Mouse (Mus musculus): ENCODE results near the gene Cul9.

Cul9 gene

DNA sequence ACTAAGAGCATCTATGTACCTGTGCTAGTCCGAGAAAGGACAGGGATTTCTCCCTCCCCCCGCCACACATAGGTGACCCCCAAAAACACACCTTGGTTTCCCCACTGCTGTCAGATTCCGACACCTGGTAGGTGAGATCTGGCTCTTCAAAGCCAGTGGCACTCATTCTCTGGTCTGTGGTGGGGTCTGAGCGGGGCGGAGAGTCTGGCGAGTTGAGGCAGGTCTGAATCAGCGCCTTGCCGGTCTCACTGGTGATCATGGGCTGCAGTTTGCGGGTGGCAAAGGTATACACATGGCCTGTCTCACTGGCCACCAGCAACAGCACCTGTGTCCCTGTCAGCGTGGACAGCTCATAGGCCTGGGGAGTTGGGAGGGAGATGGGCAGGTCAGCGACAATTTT lies 7.3 kb upstream of the Cul9 start:
- DNase-seq (ENCODE audit: low spot score) = no peak

DNA sequence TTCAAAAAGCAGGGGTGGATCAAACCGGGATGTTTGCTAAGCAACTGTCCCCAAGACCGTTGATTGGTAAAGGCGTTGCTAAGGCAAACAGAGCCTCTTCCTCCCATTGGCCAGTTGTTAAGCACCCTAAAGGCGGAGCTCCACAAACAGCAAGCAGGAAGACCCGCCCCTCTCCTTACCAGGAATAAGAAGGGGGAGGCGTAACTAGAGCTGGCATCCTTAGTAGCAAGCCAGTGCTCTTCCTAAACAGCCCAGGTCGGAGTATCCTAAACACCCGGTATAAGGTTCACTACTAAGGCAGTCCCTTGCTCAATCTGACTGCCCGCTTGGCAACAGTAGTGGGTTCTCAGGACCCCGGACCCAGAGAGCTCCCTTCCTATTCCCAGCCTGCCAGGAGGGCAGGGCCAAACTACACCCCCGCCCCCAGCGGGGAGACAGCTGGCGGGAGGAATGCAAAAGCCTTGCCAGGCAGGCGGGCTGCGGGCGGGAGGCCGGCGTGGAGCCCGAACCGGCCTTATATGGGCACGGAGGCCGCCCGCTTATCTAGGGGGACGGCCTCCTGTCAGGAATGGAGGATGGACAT lies 6.7 kb upstream of the Cul9 start:
- DNase-seq (ENCODE audit: low spot score) = peak; percentile 80

DNA sequence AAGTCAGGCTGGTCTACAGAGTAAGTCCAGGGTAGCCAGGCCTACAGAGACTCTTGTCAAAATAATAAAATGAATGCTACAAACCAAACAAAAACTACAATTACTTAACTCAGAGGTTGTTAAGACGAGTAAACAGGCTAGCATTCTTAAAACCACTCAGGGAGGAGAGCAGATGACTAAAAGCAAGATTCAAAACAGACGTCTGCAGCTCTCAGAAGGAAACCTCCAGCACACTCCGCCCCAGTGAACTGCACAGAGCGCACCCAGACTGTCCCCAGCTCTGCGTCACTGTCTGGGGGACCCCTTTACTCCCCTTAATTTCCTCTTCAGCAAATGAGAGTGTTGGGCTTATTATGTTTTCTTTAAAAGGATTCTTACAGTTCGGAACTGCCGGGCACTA lies 6.0 kb upstream of the Cul9 start:
- DNase-seq (ENCODE audit: low spot score) = no peak

DNA sequence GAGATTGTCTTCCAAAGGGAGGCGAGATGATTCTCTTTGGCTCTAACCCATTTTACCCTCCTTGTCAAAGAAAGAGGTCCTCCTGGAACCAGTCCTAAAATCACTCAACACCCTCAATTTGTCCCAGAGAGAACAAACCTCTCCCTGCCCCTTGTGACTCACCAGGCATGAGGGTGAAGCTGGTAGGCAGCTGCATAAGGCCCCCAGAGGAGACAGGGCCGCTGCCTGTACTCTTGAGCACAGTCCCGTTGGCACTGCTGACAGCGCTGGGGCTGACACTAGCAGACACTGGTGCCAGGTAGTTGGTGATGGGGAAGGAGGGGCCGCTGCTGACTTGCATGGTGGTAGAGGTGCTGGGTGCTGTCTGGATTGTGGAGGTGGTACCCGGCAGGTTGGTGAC lies 5.2 kb upstream of the Cul9 start:
- no peak for DNase-seq (ENCODE audit: low spot score)

DNA sequence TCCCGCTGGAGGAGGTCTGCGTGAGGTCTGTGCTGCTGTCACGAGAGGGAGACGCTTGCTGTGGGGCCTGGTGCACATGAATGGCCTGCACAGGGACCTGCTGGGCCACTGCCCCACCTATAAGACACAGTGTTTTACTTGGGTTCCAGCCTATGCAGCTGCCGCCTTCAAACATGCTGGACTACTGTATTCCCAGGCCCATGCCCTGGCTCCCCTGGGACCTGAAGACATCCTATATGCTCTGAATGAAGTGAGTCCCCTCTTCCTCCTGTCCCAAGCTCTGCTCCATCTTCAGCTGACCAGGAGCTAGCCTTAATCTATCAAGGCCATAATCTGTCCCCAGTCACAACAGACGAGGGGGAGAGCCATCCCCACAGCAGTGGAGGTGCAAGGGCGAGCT lies 4.7 kb upstream of the Cul9 start:
- no peak for DNase-seq (ENCODE audit: low spot score)

DNA sequence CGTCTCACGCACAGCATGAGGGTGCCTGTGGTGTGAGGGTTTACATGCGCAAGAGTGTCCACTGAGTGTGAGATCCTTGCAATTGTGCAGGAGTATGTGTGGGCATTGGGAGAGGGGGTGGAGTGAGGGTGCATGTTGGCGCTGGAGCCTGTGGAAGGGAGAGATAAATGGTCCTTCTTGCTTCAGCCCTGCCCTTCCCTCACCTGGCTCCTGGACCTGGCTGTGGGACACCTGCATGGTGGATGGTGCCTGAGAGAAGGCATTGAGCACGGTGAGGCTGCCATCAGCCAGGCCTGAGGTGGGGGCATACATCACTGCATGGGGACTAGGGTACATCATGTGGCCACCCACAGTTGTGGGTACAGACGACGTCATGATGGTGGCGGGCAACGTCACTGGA lies 3.5 kb upstream of the Cul9 start:
- DNase-seq (ENCODE audit: low spot score) = no peak

DNA sequence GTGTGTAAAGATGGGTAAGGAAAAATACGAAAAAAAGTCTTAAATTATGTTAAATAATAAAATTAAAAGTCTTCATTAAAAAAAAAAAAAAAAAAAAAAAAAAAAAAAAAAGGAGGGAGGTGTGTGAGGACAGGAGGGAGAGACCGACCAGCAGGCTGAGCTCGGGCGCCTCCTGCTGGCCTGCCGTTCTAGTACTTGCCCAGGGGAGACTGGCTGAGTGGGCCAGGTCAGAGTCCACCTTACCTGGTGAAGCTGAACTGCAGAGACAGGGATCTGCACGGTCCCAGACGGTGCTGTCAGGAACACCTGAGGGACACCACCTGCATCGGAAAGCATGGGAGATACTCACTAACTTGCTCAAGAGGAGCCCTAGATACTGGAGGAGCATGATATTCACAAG lies 3.0 kb upstream of the Cul9 start:
- DNase-seq (ENCODE audit: low spot score) = no peak

DNA sequence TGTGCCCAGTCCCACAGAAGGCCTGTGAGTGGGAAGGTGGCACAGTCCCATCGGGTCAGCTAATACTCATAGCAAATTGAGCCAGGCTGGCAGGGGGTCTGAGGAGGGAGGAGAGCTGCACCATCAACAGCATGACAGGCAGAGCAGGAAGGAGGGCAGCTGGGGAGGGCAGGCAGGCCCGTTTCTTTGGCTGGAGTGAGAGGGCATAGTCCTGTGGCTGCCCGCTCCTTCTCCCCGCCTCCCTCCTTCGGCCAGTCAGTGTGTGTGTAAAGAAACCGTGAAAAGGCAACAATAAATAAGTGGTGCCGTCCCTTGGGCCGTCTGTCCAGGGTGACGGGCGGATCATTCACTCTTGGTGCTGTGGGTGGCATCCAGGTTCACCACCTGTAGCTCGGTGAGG lies 2.6 kb upstream of the Cul9 start:
- no peak for DNase-seq (ENCODE audit: low spot score)

DNA sequence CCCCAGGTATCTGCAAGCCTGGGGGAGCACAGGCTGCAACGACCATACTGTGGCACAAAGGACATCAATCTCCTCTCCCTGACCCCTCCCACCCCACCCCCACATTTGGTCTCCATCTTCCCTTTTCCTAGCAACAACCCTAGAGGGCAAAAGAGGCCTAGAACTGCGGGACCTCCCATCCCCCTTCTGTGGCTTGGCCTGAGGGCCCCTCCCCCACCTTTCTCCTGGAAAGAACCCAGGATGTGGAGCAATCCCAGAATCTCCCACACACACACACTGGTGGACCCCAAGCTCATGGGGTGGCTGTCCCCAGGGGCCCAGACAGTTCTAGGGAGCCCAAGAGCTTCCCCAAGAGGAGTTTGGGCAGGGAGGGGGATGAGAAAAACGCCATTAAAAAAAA lies 1.7 kb upstream of the Cul9 start:
- no peak for DNase-seq (ENCODE audit: low spot score)

DNA sequence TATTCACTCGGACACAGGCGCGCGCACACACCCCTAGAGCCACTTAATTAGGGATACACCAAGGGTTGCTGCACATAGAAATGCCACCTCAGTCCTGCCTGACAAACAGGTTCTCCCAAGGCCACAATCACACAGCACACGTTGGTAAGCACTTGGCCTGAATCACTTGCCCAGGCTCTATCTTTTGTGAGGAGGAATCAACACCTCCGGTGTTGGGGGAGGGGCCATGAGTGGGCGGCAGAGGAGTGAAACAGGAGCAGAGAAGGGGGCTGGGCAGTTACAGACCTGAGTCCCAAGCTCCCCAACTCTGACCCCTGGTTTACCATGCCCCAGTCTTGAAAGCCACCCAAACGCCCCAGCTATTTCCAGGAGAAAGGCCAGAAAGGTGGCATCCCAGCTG lies 807 bp upstream of the Cul9 start:
- DNase-seq (ENCODE audit: low spot score) = no peak

DNA sequence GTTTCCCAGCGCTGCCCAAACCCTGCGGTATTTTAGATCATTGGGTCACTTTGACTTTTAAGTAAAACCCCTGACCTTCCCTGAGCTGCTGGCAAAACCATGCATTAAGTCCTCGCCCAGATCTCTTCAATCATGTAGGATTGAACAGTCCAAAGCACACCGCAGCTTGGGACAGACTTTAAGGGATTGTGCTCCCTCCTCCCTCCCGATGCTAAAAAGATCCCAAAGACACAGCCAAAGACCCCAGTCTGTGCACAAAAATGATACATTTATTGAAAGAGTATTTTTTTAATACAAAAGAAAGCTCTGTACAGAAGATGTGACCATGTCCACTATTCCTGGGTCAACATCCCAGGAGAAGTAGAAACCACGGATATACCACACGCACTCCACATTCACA lies 403 bp upstream of the Cul9 start:
- no peak for DNase-seq (ENCODE audit: low spot score)

DNA sequence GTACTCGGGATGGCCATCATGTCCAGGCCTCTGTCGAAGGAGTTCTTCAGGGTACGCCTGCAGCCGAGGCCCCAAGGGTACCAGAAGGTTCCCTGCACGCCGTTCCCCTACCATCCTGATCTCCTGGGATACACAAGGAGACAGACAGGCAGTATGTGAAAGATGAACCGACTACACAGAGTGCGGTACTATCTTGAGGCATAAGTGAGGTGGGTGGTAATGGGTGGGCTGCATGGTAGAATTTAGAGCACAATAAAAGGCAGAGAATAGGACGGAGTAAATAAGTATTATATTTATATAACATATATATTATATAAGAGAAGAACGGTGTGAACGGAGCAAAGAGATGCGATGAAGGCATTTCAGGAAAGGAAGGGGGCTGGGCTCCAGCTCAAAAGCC lies 2.5 kb downstream of the Cul9 start:
- DNase-seq (ENCODE audit: low spot score) = no peak

DNA sequence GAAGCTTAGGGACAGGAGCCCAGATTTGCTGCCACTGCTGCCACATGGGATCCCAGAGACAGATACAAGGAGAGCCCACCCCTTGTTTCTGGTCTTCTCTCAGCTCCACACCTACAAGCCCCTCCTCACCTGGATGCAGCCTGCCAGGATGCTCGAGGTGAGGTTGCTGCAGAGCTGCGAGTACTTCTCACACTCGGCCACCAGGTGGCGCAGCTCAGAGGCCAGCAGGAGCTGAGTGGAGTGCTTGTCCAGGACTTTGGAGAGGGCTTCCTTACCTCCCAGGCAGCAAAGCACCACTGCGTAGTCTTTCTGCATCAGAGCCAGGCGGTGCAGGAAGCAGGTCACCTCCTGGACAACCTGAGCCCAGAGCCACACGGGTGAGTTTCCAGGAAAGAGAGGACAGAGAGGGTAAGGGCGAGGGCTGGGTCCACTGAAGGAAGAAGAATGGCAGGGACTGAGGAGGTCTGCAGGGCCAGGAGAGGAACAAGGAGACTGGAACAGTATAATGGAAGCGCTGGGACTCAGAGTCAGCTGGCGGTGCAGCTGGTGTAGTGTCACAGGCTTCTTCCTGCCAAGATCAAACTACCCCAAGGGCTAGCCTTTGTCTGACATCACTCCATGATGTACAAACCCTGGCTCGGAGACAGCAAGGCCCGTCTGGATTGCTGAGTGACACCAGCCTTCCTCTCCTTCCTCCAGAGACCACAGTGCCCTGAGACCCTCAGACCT lies 20.4 kb downstream of the Cul9 start:
- DNase-seq (ENCODE audit: low spot score) = peak; percentile 59

DNA sequence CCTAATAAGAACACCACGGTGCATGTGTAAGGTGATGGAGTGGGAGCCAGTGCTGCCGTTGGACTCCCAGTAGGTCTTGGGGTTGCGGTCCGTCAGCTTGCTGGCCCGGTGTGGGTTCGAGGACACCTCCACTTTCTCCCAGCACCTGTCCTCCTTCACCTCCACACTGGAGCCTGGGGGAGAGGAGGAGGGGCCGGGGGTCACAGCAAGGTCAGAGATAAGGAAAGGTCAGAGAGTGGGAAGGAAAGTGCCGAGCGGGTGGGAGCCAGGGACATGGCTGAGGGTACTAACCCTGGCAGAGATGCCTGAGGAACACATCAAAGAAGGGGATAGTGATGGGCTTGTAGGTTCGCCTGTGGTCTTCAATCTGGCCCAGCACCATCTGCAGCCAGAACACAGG lies 21.1 kb downstream of the Cul9 start:
- no peak for DNase-seq (ENCODE audit: low spot score)

DNA sequence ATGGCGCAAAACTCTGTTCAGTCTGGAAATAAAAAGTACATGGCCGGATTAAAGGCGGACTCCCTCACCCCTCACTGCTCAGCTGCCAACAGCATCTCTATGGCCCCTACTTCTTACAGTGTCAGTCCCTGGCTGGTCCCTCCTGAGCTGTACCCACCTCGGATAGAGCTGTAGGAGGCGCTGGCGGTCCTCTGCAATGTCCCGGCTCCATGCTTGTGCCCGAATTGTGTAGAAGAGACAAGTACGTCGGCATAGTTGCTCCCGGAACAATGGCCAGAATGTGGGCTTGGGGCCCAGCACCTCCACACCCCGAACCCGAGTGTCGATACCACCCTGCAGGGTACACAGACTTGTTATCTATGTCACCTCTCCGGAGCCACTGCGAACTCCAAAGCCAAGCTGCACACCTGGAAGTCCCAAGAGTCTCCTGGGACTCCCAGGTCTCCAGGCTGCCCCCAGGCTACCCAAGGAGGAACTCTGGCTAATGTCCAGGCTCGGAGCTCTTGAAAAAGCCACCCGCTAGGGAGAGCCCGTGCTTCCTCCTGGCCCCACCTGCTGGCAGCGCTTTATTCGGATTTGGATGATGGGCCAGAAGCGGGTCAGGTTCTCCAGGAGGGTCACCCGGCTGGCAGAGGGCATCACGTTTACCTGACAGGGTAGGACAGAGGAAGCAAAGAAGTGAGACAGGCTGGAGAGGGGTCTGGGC lies 24.1 kb downstream of the Cul9 start:
- DNase-seq (ENCODE audit: low spot score) = no peak

DNA sequence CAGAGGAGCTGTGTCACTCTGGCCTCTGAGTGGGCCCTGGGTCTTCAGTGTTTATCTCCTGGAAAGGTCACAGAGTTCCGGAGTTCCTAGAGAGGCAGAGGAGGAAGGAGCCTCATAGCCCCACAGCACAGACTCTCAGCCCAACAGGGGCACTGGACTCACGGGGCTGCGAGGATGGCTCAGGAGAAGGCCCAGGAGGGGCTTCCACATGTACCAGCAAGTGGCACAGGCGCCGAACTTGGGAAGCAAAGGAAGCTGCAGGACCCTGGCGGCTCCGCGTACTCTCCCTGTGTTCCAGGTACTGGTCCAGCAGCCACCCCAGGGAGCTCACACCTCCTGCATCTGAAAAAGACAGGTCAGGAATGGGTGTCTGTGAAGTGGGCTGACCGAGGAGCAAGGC lies 25.0 kb downstream of the Cul9 start:
- no peak for DNase-seq (ENCODE audit: low spot score)

DNA sequence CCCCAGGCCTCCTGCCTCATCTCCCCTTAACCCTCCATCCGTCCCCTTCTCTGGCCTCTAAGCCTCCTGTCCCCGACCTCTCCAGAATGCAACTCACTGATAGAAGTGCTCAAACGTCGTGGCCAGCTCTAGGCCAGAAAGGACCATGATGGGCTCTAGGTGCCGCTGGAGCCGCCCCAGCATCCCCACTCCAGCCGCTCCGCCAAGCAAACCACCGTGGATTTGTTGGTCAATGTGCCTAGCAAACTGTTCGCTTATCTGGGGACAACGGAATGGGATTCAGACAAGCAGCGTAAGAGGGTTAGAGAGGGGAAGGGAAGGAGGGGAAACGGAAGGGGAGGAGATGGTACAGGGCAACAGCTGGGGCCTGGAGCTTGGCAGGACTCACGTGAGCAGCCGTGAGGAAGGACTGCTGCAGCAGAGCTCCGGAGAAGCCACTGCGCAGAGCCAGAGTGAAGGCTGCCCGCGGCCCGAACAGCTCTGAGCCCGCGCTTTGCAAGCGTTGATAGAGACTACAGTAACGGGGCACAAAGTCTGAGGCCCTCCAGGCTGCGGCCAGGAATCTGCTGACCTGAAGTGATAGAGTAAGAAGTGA lies 25.7 kb downstream of the Cul9 start:
- no peak for DNase-seq (ENCODE audit: low spot score)

DNA sequence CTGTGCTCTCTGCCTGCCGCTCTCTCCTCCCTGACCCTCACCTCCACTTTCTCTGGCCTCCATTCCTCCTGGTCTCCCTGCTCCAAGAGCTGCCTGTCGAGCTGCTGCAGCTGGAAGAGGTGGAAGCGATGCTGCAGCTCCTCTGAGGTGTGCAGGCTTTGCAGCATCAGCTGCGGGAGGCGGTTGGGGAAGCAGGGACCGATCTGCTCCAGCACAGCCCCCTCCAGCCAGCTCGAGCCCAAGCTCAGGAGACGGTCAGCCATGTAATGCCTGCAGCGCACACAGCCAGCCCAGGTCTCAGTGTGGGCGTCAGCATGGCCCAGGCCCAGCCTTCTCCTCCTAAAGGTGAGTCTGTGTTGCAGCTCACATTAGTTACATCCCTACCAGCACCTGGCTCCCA lies 26.2 kb downstream of the Cul9 start:
- no peak for DNase-seq (ENCODE audit: low spot score)

DNA sequence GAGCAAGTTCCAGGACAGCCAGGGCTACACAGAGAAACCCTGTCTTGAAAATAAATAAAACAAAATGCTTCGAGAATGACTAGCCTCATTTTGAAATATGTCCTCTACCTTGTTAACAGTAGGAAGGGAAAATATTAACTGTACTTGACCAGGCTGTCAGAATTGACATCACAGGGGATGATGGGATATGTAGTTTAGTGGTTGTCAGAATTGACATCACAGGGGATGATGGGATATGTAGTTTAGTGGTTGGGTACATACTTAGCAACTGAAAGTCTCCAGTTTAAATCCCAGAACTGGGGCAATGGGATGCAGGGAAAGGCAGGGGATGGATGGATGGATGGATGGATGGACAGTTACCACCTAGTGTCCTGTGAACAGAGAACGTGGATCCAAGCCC lies 32.9 kb downstream of the Cul9 start:
- no peak for DNase-seq (ENCODE audit: low spot score)

DNA sequence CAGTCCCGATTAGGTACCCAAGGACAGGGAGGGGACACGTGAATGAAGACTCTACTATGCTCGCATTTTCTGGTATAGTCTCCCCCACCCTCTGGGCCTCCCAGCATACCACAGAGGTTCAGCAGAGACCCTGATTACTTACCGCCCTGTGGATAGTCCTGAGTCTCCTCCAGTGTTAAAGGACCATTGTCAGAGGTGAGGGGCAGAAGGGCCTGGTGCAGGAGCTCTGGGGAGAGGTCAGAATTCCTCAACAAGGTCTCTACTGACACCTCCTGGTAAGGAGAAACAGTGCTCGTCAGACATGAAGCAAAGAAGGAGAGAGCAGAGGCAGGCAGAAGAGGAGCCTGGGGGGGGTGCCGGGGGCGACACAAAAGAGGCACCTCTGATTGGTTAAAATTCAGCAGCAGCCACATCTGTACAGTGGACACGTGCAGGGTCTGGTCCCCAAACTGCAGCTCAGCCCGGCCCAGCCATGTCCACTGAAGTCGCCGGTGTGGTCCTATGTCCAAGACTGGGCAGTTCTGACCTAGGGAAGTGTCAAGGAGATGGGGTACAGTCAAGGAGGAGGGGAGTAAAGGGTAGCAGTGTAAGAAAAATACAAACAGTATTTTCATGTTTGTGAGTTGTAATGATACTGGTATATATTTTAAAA lies 35.0 kb downstream of the Cul9 start:
- no peak for DNase-seq (ENCODE audit: low spot score)

DNA sequence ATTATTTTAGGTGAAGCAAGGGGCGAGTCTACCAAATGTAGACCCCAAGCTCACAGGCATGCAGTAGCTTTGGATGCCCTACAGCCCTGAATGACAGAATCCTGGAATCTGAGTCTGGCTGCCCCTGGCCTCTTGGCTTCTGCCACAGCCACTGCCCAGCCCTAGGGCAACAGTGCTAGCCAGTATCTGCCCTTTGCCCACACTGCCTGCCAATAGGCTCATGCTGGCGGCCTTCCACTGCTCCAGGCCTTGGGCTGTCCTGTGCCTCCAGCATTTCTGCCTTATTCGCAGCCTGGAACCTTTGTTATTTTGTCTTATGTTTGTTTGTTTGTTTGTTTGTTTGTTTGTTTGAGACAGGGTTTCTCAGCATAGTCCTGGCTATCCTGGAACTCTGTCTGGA lies 40.6 kb downstream of the Cul9 start:
- no peak for DNase-seq (ENCODE audit: low spot score)

DNA sequence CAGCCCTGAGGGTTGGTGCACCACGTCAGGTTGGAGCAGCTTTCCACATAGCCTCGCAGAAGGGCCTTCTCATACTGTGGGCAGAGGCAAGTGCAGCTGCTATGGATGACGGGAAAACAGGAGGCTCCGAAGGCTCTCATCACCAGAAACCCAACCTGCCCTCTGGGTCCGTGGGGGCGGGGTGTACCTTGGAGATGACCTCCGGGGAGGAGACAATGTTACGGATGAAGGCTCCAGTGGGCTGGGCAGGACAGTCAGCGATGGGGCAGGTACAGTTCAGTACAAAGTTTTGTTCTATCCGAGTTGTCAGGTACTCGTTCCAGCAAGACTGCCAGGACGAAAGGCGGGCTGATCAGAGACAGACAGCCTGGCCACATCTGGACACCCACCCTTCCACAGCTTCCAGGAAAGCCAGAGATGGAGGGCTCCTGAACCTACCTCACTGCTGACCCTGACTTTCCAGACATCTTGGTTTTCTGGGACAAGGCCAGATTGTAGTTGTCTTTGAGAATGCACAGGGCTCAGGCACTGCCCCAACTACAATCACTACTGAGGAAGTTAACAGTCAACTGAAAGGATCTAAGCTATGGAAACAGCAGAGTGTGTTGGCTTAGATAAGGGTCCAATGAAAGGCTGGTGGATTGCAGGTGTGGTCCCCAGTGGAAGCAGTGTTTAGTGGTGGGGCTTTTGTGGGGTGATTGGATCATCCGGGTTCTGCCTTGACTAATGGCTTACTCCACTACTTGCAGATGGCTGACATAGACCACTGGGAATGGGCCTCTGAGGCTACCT lies 42.1 kb downstream of the Cul9 start:
- DNase-seq (ENCODE audit: low spot score) = no peak

All from ovary, postnatal 10 days (tissue).